Mouse (Mus musculus): ENCODE data around the gene Slc25a20.

DNA sequence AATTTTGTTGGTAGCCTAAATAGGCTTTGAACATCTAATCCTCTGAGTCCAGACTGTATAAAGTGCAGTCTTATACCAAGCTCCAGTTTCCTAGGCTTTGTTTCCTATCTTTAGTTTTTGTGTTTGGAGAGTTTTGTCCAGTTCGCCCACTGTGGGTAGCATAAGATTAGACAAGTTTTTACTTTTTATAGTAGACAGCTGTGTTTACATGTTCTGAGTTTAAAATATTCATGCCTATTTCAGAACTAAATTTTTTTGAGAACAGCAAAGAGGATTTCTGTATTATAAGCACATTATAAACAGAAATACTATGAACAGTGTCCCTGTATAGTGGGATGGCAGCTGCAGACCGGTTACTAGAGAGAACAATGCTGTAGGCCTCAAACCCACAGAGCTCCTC, 45.3 kb downstream of the Slc25a20 start:
- TF ChIP-seq POLR2A (IDR thresholded peaks at IDR 0.05; ENCODE audit: borderline replicate concordance, insufficient read depth, low read length) (no peak), CTCF (IDR thresholded peaks at IDR 0.05; ENCODE audit: borderline replicate concordance, insufficient read depth, low read depth, low read length) (no peak)

Data from cerebellum, adult 2 months (tissue).